9 mouse cellular contexts compared by ENCODE assay signal in the genomic region with DNA sequence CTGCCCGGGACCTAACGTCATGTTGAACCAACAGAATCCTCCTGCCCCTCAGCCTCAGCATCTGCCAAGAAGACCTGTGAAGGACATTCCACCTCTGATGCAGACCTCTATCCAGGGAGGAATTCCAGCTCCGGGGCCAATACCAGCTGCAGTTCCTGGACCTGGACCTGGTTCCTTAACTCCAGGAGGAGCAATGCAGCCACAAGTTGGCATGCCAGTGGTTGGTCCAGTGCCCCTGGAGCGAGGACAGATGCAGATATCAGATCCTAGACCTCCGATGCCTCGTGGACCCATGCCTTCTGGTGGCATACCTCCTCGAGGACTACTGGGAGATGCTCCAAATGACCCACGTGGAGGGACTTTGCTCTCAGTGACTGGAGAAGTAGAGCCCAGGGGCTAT. TPM values are rescaled to one million over a fixed set of nuclear protein-coding genes. Genes with fewer than 3 reads are reported as not detected.
DNase-seq lines count a peak whose midpoint lies in the region; ATAC-seq and TF ChIP-seq lines count a peak whose summit lies in the region.
"Had no signal": no experiment of that assay in that cellular context is flagged by ENCODE, and none has a peak within 500 bp of the region (broad histone marks: within the 10 kb centered on the region; RNA-seq: fewer than 3 reads in every experiment).

No protein-coding gene starts in this region.

- no peak for TF ChIP-seq CTCF in gastrocnemius, adult 2 months (IDR thresholded peaks at IDR 0.05)
- no peak for TF ChIP-seq CTCF in cortical plate, adult 2 months (IDR thresholded peaks at IDR 0.05; ENCODE audit: extremely low read depth, insufficient read depth, low read length)

- peak; percentile 32 for DNase-seq in gastrocnemius, adult 2 months
- no peak for DNase-seq in gastrocnemius, adult 8-10 months (ENCODE audit: low spot score in 2 of 2)
- peak; percentile 7 for DNase-seq in 3T3-L1 (ENCODE audit: low read depth, low spot score)
- no peak for DNase-seq in hindbrain, embryonic 14.5 days (ENCODE audit: low spot score)
- DNase-seq in urinary bladder, postnatal 25 days (ENCODE audit: low spot score), result no peak
- no peak for DNase-seq in spleen, postnatal 36 days (ENCODE audit: low spot score in 2 of 2)

- peak overlapping the region; percentile 82 for H3K9ac ChIP-seq in hindbrain, embryonic 14.5 days
- no peak overlapping the region for H3K9ac ChIP-seq in midbrain, embryonic 15.5 days

- 97% methylated on average over 8 of the region's 8 CpGs for WGBS in hindbrain, embryonic 14.5 days
- WGBS in midbrain, embryonic 15.5 days, result 95% methylated on average over 8 of the region's 8 CpGs

- no peak for TF ChIP-seq POLR2A in cortical plate, adult 2 months (IDR thresholded peaks at IDR 0.05; ENCODE audit: extremely low read depth, insufficient read depth, low read length)

- ATAC-seq in hindbrain, embryonic 14.5 days (ENCODE audit: low FRiP score), result no peak
- ATAC-seq in midbrain, embryonic 15.5 days (replicated peaks), result no peak

- intact Hi-C loops in gastrocnemius, adult 2 months (cut with DNase I), result no loop called here

- peak overlapping the region; percentile 97 for H3K27ac ChIP-seq in gastrocnemius, adult 2 months
- H3K27ac ChIP-seq in cortical plate, adult 2 months (ENCODE audit: insufficient read depth, low read length), result no peak overlapping the region
- no peak overlapping the region for H3K27ac ChIP-seq in hindbrain, embryonic 14.5 days
- no peak overlapping the region for H3K27ac ChIP-seq in midbrain, embryonic 15.5 days

- no peaks in the 10 kb centered on the region; the same call in 1 of the 2 replicates for H3K27me3 ChIP-seq in hindbrain, embryonic 14.5 days (ENCODE audit: control insufficient read depth, insufficient read depth, low read length)
- H3K27me3 ChIP-seq in midbrain, embryonic 15.5 days (replicated peaks), result no peaks in the 10 kb centered on the region

- peaks cover 8% of the 10 kb centered on the region for H3K4me1 ChIP-seq in cortical plate, adult 2 months (ENCODE audit: control insufficient read depth, insufficient read depth, low read length)
- peaks cover 24% of the 10 kb centered on the region for H3K4me1 ChIP-seq in hindbrain, embryonic 14.5 days (replicated peaks; ENCODE audit: control insufficient read depth, insufficient read depth, low read length)
- peaks cover 26% of the 10 kb centered on the region for H3K4me1 ChIP-seq in midbrain, embryonic 15.5 days

- H3K4me2 ChIP-seq in hindbrain, embryonic 14.5 days (replicated peaks), result peak overlapping the region; percentile 93
- peak overlapping the region; percentile 67 for H3K4me2 ChIP-seq in midbrain, embryonic 15.5 days

- H3K4me3 ChIP-seq in gastrocnemius, adult 2 months, result peak overlapping the region; percentile 85
- peak overlapping the region; percentile 65; the same call in 1 of the 2 replicates for H3K4me3 ChIP-seq in cortical plate, adult 2 months (ENCODE audit: insufficient read depth, low read length)
- peak overlapping the region; percentile 67 for H3K4me3 ChIP-seq in hindbrain, embryonic 14.5 days (replicated peaks; ENCODE audit: low read length)
- peak overlapping the region; percentile 55 for H3K4me3 ChIP-seq in midbrain, embryonic 15.5 days

- H3K9me3 ChIP-seq in hindbrain, embryonic 14.5 days (ENCODE audit: control insufficient read depth, low read length), result no peaks in the 10 kb centered on the region
- no peaks in the 10 kb centered on the region for H3K9me3 ChIP-seq in midbrain, embryonic 15.5 days

- H3K36me3 ChIP-seq in hindbrain, embryonic 14.5 days (replicated peaks; ENCODE audit: control insufficient read depth, insufficient read depth), result peaks cover 42% of the 10 kb centered on the region
- H3K36me3 ChIP-seq in midbrain, embryonic 15.5 days (replicated peaks), result peaks cover 7% of the 10 kb centered on the region; the same call in 1 of the 2 replicates

RNA-seq across cellular contexts. Expression of a gene that starts 1.1 kb away (rescaled TPM):
- total RNA-seq in gastrocnemius, adult 2 months (2021), result 10 to 100 TPM; 17.0 to 22.1 TPM
- 10 to 100 TPM; 13.8 to 20.8 (median 15.3) TPM for total RNA-seq in gastrocnemius, adult 8-10 months (2022)
- 39.2 and 43.0 TPM in 2 replicates for polyA plus RNA-seq in cortical plate, adult 2 months (2012; rRNA removed)
- polyA plus RNA-seq in hindbrain, embryonic 14.5 days (2014; fragmentation: Nextera tagmentation; extraction: Ambion mirVana), result 56.9 and 60.5 TPM in 2 replicates
- polyA plus RNA-seq in midbrain, embryonic 15.5 days (2015; fragmentation: Nextera tagmentation; extraction: Ambion mirVana), result 82.3 and 82.8 TPM in 2 replicates
- total RNA-seq: MEL had no signal

Comparison
In these comparisons a context has a peak if more than half of its experiments do, and no peak if none do; other contexts are left out.
1. DNase-seq: peak in gastrocnemius, adult 2 months (single experiment) and 3T3-L1 (single experiment); none in gastrocnemius, adult 8-10 months (0 of 2), hindbrain, embryonic 14.5 days (single experiment), urinary bladder, postnatal 25 days (single experiment) and spleen, postnatal 36 days (0 of 2).
2. Peak in every context shown above with its lines, with median percentiles within 50 percentile points of each other: H3K4me3 ChIP-seq.